Mouse (Mus musculus): ENCODE measurements around the gene Foxn3.

The Foxn3 gene

DNA sequence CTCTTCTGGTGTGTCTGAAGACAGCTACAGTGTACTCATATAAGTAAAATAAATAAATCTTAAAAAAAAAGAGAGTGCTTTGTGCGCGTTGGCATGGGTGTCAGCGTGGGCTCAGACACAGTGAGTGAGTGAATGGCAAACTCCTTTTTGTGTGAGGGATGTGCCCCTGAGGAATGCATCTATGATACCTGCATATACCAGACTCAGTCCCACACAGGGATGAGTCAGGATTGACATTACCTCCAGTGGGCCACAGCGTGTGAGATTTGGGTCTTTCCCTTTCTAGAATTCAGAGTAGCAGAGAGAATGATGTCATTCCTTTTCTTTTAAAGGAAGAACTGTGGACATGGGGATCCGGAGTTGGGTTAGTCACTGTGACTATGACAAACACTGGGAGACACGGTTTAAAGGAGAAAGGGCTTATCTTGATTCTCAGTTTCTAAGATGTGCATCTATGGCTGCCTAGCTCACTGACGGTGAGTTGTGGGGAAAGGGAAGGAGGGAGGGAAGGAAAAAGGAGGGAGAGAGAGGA lies 380.1 kb downstream of the Foxn3 start:
- in situ Hi-C loops (cut with MboI, MseI), result no loop called here

DNA sequence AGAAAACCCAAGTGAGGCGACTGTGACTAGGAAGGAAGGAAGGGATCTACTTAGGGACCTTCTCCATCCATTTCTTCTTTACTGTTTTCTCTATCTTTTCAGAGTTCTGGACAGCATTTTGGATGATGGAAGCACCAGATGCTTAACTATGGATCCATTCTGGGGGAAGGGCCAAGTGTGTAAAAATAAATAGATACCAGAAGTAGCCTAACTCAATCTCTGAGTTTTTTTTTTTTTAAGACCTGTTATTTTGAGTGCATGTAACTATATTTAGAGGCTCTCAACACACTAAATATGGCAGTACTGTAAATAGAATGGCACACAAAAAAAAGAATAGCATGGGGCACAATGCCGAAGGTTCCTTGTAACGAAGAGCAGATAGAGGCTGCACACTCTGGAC lies 381.0 kb downstream of the Foxn3 start:
- in situ Hi-C loops (cut with MboI, MseI), result no loop called here

DNA sequence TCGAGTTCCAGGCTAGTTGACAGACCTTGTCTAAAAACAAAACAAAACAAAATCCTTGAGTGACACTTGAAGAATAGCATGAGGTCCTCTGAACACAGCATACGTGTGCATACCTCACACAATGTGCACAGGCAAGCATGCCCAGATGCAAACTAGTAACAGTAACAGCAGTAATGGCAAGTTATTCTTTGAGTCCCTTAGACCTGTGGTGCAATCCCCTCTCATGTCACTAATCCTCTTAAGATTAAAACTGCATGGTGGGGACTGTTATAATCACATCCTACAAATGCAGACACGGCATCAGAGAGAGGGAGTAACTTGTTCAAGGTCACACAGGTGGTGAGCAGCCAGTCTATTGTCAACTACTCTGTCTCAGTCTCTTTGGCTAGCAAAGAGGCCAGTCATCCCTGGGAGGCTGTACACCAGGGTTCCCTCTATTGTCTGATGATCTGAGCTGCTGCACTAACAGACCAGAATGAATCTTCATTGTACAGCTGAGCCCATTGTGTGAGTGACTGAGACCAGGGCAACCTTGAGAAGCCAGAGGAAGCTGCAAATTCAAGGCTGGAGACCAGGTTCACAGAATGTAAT lies 383.1 kb downstream of the Foxn3 start:
- in situ Hi-C loops (cut with MboI, MseI), result no loop called here

DNA sequence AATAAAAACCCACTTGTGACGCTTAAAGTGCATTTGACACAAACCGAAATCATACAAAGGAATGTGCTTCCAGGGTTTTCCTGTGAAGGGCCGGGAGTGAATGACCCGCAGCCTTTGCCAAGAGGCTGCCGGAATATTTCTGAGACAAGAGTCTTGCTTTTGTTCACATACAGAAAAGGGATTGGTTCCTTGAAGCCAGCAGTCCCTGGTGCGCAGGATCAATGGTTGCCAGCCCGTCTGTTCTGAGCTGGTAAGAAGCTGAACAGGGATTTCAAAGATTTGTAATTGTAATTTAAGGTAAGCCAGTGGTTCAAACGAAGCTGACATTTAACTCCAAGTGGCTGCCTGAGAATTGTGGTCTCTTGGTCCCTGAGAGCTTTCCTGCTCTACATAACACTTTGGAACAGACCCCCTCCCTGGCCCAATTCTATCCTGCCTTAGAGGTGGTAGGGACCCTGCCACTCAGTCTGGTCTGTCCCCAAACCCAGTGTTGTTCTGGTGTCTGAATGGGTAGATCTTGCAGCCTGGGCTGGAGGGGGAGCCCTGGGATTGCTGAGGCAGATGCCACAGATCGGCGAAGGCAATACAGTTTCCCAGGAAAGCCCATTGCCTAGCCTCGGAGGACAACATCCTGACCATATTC lies 388.3 kb downstream of the Foxn3 start:
- in situ Hi-C loops (cut with MboI, MseI), result no loop called here

DNA sequence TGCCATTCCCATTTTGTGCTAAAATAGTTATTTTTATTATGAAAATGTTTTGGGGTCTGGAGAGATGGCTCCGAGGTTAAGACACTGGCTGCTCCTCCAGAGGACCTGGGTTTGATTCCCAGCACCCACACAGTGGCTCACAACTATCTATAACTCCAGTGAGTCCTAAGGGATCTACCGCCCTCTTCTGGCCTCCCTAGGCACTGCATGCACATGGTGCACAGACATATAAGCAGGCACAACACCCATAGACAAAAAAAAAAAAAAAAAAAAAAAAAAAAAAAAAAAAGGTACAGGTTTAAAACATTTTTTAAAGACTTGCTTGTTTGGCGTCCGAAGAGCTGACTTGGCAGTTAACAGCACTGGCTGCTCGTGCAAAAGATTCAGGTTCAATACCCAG lies 391.2 kb downstream of the Foxn3 start:
- in situ Hi-C loops (cut with MboI, MseI), result no loop called here

DNA sequence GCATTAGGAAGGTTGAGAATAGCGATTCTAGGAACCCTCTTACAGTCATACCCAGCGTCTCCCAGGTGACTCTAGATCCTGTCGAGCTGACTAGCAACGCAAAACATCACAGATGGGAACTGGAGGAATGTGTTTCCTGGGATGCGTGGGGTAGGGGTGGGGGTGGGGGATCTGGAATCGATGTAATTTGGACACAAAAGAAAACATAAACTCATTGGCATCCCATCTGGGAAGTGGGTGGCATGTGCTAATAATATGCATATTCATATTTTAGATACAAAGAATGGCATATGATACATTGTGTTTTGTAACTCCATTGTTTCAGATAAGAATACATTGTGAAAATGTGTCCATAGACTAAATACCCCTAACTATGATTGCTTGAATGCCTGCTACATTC lies 393.5 kb downstream of the Foxn3 start:
- in situ Hi-C loops (cut with MboI, MseI), result no loop called here

DNA sequence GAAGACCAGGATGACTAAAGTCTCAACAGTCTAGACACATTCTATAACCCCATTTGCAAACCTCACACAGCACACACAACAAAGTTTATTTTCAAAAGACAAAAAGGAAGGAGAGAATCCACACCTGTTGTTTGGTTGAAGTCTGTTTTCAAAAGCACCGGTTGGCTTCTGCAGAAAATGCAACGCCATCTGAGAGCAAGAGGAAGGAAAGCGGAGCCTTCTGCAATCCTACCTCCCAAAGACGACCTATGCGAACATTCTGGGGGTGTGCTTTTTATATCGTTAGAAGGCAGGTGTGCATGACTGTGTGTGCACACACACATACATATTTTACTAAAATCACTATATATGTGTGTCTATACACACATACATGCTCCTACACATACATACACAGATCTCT lies 397.3 kb downstream of the Foxn3 start:
- in situ Hi-C loops (cut with MboI, MseI), result no loop called here

DNA sequence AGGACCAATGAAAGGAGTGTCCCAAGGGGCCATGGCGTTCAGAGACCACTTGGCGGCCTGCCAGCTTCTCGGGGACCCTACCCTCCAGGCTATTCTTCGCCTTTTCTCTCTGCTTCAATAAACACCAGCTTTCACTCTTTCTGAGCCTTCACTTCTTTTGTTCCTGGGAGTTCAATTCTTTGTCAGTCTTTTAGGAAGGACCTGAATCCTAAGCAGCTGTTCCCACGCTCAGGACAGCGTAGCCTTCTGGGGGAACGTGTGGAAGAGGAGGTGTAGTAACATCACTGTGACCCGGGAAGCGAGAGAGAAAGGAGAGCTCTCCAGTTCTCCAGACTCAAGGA lies 400.1 kb downstream of the Foxn3 start:
- in situ Hi-C loops (cut with MboI, MseI), result no loop called here

DNA sequence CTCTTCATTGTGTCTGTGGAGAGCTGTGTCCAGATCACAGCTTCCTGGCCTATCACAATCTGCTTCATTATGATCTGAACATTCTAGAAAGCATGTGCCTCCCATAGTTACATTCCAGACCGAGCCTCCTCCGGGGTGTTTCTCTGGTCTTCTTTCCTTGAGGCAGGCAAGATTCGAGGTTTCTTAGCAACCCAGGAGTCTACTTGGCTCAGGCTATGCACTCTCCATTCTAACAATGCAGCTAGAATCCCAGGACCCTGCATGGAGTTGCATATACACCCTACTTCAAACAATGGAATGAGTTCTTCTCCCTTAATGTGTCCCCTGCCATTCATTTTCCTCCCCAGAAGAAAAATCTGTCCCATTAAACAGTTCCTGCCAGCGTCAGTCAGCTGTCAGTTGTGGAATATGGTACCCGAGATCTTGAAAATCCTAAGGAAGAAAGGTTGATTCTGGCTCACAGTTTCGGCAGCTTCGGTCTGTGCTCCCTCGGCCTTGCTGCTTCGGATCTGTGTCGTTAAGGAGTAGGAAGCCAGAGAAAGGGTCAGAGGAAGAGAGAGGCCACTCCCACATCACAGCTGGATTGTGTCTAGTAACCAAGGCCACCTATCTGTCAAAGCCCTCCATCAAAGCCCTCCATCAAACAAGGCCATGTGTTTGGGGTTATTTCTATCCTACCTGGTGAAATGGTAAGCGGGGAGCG lies 400.6 kb downstream of the Foxn3 start:
- in situ Hi-C loops (cut with MboI, MseI), result no loop called here

DNA sequence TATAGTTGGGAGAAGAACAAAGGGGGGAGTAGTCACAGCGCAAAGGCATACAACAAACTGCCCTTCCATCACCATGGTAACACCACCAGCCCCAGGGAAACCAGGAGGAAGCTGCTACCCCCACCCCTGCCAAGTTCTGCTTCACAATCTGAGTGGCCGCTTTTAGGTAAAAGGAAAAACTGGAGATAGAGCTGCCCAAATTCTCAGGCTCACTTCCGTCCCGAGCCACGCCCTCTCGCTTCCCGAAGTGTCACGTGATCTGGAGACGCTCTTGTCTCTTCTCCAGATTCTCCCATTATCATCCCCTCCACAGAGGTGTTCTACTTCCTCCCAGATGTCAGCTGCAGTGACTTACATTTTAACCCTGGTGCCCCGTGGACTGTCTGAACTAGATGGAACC lies 401.2 kb downstream of the Foxn3 start:
- in situ Hi-C loops (cut with MboI, MseI), result no loop called here

DNA sequence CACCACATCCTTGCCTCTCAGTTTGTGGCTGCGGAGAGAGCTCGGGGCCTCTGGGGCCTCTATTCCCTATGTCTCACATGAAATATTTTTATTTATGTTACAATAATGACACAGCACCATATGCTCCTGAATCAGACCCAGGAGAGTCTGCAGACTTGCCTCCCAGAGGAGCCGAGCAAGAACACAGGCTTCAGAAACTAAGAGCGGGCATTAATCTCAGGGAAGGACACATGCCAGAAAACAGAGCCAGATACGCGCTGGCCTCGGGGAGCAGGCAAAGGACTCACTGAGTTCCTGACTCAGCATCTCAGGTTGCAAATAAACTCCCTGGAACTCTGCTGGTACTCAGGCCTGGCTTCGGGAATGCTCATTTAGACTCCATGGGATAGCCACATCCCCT lies 403.3 kb downstream of the Foxn3 start:
- in situ Hi-C loops (cut with MboI, MseI), result no loop called here

DNA sequence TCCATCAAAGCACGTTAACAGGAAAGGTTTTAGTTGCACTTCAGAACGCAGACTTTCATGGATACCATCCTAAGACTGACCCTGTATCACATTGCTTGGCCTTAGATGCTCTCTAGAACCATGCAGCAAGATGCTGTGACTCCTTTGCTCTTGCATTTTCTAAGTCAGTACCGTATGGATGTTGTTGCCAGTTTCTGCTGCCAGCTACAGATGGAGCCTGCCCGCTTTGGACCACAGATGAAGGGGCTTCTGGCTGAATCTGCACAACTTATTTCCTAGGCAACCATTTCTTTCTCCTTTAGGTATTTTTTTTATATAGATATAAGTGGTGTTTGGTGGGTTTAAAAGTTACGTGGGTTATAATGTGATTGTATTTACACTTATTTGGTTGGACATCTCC lies 407.5 kb downstream of the Foxn3 start:
- in situ Hi-C loops (cut with MboI, MseI), result no loop called here

DNA sequence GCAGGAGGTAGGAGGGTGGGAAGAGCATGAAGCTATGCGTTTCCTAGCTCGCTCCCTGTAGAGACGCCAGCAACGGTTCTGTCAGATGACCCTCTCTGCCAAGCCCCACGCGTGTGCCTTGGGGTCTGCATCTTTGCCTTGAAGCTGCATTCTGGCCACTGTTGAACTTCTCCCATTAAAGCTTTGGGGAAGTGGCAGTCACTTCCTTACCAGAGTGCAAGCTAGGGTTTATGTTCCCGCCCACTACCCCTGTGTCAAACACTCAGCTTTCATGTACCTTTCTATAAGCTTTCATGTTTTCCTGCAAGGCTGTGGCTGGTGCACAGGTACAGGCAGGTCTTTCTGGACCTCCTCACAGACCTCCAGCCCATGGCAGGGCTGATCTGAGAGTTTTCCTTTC lies 409.2 kb downstream of the Foxn3 start:
- in situ Hi-C loops (cut with MboI, MseI), result no loop called here

DNA sequence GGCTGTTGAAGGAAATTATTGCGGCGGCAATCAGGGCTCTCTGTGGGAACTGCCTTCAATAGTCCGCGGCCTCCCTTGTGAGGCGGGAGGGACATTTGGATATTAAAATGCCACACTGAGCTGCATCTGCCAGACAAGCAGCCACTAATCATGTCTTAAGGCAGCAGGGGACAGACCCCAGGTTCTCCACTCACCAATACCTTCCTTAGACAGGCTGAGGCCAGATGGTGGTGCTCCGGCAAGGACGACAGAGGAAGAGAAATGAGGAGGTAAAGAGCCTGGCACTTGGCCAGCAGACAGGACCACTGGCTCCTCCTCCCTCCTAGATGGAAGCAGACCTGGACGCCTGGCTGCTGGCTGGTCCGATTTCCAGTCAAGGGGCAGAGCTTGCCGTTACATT lies 409.7 kb downstream of the Foxn3 start:
- in situ Hi-C loops (cut with MboI, MseI), result no loop called here

DNA sequence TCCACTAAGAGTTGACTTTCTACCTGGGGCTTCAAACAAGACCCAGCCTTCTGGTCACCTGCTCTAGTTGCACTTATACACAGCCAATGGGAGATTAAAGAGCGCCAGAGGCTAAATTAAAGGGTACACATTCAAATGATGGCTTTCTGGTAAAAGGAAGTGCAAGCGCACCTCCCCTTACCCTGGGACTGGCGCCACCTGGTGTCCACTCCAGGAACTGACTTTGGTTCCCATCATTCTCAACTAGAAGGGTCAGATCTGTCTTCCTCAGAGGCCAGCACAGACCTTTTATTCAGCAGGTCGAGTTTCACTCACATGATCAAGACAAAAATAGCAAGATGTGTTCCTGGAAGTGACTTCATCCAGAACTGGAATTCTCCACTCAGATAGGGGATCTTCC lies 413.3 kb downstream of the Foxn3 start:
- in situ Hi-C loops (cut with MboI, MseI), result no loop called here

DNA sequence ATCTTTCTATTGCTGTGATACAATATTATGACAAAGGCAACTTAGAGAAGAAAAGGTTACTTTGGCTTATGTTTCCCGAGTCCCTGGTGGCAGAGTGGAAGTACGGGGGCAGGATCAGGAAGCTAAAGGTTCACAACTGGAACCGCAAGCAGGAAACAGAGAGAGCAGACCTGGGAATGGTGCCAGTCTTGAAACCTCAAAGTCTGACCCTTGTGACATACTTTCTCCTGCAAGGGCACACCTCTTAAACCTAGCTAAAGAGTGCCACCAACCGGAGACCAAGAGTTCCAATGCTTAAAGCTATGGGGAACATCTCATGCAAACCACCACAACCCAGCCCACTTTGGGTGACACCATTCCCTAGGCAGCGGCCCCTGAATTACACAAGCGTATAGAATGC lies 414.2 kb downstream of the Foxn3 start:
- in situ Hi-C loops (cut with MboI, MseI), result no loop called here

All from T-helper 1 cell (primary cell).